Mouse (Mus musculus): ENCODE data around the gene Slirp.
A peak's percentile ranks its signal among the peaks of the same experiment; 100 is the strongest.
"Not testable (repeated sequence)": the region's sequence is repeated elsewhere in the genome, so short reads cannot be mapped to it uniquely, and the experiment has no call there.

Gene Slirp

DNA sequence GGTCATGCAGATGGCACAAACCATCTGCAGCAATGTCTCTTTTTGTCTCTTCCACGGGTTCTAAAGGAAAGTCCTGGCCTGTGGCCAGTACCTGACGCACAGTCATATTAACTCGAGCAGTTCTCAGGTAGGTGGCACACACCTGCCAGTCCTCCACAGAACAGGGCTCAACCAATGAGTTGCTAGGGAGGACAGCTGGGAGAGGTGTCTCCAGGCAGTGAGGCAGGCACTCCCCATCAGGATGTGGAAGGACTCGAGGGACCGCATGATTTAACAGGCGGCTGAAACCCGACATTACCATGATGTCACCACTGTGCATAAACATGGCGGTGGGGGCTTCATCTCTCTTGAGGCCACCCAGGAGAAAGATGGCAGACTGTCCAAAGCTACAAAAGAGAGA, 14.8 kb upstream of the Slirp start:
- DNase-seq (ENCODE audit: low spot score in 2 of 2), result no peak

DNA sequence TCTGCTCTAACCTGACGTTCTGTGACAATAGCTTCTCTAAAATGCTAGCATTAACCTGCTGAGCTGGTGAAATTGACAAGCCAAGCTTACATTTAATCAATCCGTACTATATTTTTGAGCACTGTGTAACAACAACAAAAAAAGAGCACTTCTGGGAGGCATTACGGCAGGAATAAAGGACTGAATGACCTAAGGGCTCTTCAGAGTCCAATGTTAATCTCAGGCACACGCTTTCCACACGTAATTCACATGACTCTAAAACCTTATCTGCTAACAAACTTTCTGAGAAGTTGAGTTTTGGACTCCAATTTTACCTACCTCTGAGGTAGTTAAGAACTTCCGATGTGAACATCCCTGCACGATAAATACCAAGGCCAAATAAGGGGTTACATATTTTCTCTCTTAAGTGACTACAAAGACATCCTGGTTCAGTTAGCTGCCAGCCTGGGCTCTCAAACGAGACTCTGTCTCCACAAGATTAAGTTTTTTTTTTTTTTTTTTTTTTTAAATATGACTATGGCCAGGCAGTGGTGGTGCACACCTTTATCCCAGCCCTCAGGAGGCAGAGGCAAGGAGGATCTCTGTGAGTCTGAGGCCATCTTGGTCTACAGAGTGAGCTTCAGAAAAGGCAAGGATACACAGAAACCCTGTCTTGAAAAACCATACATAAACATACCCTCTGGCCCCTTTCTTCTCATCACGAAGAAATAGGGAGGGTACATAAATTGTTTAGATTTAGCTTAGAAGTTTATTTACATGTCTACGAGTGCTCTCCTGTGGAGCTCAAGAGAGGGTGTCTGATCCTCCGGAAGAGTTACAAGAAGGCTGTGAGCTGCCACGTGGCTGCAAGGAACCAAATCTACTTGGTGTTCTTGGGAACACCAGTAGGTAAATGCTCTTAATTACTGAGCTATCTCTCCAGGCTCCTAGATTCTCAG, 1.2 kb upstream of the Slirp start:
- DNase-seq (ENCODE audit: low spot score in 2 of 2), result no peak

DNA sequence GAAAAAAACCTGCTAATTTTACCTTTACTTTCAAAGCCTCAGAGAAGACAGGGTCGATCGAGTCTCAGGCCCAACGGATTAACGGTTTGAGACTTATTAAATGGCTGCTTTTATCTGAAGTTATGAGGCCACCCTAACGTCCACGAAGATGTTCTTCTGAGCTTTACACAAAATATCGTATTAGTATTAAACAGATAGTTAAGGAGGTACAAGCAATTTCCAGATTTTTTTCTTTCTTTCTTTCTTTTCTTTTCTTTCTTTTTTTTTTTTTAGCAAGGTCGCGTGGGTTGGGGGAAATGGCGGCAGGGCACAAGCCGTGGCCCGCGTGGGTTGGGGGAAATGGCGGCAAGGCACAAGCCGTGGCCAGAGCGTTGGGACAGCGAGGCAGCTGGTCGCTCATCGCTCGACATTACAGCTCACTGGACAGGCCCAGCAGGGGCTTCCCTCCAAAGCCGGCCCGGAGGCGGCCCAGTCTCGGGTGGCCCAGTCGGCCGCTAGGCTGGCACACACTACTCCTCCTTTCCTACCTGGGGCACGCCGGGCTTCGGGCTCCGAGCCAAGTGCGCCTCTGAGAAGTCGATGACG, 489 bp upstream of the Slirp start:
- no peak for DNase-seq (ENCODE audit: low spot score in 2 of 2)

DNA sequence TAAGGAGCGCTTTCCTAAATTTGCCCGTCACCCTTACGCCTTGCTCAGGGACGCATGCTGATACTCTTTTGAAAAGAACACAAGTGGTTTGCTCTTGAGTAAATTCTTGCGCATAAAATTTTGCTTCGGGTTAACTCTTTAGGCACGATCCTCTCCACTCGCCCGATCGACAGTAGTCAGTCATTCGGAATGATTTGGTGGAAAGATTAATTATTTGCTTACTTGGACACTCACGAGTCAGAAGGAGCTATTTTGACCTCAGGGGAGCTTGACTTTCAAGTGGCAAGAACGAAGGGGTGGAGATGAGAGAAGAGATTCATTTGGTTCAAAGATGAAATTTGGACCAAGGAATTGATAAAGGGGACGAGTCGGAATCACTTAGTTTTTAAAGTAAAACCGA, 515 bp downstream of the Slirp start:
- DNase-seq (ENCODE audit: low spot score in 2 of 2), result no peak

DNA sequence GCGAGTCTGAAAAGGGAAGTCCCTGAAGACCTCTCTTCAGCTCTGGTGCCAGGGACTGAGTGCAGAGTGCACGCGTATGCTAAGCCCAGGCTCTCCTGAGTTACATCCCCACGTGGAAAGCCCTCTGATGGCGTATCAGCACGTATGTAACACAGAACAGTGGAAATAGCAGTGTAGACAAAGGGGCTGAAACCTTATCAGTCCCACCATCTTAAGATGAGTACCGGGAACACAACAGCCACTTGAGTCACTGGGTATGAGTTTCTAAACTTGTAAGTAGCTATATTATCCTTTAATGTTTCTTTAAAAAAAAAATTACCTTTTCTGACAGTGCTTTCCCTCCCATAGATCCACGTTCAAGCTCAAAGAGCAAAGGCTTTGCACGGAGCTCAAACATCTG, 5.8 kb downstream of the Slirp start:
- DNase-seq (ENCODE audit: low spot score in 2 of 2), result no peak

DNA sequence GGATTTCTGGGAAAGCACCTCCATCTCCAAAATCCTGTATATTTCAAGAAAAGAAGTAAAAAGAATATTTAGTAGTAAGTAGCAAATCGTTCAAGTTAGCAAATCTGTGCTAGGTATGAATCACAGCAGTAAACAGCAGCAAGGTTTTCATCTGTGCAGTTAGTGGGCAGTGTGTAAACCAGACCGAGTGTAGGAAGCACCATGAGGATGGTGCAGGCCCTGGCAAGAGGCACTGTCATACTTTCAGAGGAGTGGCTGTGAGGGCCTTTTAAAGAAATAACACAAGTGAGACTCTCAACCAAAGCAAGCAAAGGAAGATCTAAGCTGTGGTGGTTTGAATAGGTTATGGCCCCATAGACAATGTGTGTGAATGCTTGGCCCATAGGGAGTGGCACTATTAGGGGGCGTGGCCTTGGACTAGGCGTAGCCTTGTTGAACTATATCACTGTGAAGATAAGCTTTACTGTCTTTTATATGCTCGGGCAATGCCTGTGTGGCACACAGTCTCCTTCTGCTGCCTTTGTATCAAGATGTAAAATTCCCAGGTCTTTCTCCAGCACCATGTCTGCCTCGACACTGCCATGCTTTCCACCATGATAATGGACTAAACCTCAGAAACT, 21.1 kb downstream of the Slirp start:
- DNase-seq (ENCODE audit: low spot score in 2 of 2), result no peak

DNA sequence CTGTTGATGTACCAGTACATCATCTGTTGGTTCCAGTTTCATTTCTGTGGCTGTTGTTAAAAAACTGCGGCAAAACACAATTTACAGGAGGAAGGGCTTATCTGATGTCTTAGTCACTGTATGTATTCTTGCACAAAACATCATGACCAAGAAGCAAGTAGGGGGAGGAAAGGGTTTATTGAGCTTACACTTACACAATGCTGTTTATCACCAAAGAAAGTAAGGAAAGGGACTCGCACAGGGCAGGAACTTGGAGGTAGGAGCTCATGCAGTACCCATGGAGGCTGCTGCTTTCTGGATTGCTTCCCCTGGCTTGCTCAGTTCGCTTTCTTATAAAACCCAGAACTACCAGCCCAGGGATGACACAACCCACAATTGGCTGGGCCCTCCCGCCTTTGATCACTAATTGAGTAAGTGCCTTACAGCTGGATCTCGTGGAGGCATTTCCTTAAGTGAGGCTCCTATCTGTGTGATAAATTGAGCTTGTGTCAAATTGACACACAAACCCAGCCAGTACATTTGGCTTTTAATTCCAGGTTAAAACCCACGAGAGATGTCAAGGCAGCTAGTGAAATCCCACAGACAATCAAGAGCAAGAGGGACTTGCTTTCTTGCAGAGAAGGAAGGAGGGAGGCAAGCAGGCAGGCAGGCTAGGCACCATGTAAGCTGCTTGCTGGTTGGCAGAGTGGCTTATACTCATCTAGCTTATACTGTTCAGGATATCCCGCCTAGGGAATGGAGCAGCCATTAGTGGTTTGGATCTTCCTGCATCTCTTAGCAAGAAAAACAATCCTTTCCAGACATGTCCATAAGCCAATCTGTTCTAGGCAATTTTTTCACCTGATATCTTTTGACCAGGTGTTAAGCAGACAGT, 26.8 kb downstream of the Slirp start:
- no peak for DNase-seq (ENCODE audit: low spot score in 2 of 2)

DNA sequence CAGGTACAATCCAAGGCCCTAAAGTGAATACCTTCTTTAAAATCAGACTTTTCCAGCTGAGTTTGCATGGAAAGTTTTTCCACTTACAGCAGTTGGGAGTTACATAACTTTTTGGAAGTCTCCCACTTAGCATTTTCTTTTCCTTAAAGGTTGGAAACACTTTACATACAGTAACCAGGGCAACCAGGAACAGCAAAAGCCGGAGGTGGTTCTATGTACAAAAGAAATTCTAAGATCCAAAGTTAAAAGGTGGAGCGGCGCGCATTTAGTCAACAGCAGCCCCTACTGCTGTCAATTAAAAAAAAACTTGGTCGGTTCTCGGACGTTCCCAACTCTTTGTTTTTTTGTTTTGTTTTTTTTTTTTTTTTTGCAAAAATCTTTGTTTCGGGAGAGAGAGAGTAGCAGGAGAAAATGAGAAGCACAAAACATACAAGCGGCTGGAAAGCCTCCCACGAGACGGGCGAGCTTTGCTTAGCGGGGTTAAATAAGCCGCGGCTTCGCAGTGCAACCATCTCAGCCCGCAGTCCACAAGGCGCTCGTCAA, 27.8 kb downstream of the Slirp start:
- DNase-seq (ENCODE audit: low spot score in 2 of 2), result no peak

DNA sequence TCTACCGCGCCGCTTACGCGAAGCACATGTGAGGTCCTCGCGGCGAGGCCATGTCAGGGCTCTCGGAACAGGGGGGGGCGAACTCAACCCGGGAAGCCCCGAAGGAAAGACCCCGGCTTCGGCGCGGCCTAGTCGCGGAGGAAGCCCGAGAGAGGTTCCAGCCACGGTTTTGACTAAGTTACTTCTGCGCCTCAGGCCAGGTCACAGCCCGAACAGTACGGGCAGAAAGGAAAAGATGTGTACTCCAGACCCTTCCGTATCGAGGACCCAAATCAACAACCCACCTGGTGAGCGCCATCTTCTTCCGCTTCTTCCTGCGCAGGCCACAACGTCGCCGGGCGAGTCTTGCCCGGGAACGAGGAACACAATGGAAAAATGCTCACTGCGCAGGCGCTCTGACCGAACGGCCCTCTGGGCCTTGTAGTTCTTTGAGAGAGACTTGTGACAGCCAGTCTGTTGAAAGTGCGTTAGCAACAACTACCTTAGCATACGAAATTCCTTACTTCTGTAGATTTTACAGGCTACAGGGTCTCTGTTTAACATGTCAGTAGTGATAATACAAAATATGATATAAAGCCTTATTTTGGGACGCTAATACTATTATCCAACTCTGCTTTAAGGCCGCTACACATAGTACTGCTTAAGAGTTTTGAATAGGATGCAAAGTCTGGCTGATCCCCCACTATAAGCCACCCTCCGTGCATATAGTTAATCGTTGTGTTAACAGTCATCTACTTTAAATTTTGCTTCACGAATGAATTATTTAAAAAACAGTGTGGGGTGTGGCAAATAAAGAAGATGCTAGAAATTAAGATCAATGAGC, 28.5 kb downstream of the Slirp start, which contains the start of gene Snw1:
TSS of gene Snw1 (minus strand) at position 311 of the 823 bp plus-strand sequence.
- peak; percentile 78 to 91 for DNase-seq (ENCODE audit: low spot score in 2 of 2)

DNA sequence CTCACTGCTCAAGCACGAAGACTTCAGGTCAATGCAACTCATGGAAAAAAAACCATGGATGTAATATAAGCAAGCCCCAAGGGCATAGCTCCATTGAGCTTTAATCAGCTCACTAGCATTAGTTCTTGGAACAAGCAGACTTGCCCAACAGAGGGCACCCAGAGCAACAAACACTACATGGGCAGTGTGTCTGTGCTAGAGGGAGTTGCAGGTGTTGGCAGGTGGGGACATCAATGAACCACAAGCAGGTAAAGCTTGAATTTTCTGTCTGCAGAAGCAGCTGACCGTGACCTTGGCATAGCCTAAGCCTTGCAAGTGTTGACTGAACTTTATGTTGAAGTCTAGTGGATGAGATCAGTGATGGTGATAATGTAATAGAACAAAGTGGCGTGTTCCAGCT, 31.1 kb downstream of the Slirp start:
- DNase-seq (ENCODE audit: low spot score in 2 of 2), result no peak

DNA sequence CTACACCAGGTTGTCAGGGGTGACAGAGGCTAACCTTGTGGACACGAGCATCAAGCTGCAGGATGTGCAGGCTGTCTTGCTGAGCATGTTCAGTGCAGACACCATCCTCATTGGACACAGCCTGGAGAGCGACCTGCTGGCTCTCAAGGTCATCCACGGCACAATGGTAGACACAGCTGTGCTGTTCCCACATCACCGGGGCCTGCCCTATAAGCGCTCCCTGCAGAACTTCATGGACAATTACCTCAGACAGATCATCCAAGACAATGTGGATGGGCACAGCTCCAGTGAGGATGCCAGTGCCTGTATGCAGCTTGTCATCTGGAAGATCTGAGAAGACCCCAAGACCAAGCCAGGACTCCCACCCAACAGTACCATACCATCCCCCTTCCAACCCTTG, 38.8 kb downstream of the Slirp start:
- DNase-seq (ENCODE audit: low spot score in 2 of 2), result not testable (repeated sequence)

DNA sequence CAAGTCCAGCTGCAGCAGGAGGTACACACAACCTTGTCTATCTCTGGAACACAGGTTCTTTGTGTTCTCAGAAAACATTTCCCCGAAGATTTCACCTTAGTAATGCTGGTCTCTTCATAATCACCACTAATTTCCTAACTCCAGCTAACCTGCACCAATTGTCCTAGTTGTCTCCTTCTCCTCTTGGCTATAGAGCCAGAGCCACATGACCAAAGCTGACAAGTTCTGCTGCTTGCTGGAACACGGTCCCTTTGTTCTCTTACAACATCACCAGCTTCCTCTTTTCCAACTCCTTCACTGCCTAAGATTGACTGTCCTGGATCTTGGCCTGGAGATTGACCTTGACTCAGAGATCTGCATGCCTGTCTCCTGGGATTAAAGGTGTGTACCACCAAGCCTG, 45.0 kb downstream of the Slirp start:
- DNase-seq (ENCODE audit: low spot score in 2 of 2), result not testable (repeated sequence)

DNA sequence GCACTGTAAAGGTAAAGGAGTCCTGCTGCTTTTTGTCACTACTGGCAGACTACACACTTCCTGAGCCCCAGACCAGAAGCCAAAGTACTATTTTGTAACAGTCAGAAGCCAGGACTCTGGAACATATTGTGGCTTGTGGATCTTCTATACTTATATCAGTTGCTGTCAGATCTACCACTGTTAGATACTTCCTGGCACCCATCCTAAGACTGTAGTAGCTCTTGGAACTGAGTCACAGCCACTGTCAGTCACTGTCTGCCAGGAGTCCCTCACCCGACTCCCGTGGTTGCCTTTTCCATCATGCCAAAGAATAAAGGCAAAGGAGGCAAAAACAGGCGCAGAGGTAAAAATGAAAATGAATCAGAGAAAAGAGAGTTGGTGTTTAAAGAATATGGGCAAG, 50.7 kb downstream of the Slirp start, which contains the start of gene Gm5788:
TSS of gene Gm5788 (plus strand) at position 301 of the 400 bp plus-strand sequence.
- not testable (repeated sequence) for DNase-seq (ENCODE audit: low spot score in 2 of 2)

All from spleen, postnatal 10 days (tissue).